Mouse (Mus musculus) CH12F3 (cell line): ENCODE data around the gene Gm14410.
"Not testable (repeated sequence)": the region's sequence is repeated elsewhere in the genome, so short reads cannot be mapped to it uniquely, and the experiment has no call there.

ENCODE experiments used
- in situ Hi-C: fragments of 300-500 bp; cut with MboI; formaldehyde crosslinking; loops from 2 replicates; pipeline ENCODE4 v1.14.3; 2020; ENCODE audit warnings: low sequenced_read_pairs

The Gm14410 gene

DNA sequence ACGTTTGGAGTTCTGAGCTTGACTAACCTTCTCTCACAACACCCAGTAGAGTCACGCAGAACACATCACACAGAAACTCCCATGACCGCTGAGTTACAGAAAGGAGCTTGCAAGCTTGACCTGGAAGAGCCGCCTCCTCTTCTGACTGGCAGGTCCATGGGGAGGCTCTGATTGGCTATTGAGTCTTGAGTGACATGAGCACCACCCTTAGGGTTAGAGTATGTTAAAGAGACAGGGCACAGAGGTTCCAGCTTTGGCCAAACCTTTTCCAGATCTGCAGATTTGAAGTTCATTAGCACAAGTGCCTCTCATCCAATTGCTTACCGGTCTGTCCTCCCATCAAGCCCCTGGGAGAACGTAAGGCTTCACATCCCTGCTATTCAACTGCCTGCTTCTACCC is at the start of gene Gm14410:
Gene Gm14410, minus strand, starts transcription at position 81 of the 400 bp plus-strand sequence.
- in situ Hi-C loops: not testable (repeated sequence)

DNA sequence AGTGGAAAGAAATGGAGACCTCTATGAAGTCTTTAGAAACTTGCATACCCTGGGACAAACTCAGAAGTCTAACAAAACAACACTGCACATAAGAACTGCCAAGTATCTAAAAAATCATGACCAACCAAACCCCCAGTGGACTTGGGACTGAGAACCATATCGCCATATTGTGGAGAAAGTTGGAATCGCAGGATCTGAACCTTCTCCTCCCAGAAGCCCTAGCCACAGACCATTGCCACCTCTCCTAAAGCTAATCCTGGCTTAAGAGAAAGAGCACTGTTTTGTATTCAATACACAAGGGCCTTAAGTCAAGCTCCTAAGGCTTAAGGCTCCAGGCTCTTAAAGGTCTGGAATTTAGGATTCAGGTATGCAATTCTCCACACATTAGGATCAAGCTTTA is 41.2 kb upstream of the Gm14410 start:
- in situ Hi-C loops: not testable (repeated sequence)

- in situ Hi-C loops: not testable (repeated sequence)
These were observed 24.2 kb upstream of the Gm14410 start for GRCm38 (mm10) chr2:177230461-177230860.

- in situ Hi-C loops: not testable (repeated sequence)
These were observed 33.5 kb downstream of the Gm14410 start for GRCm38 (mm10) chr2:177172749-177173148.
